Mouse (Mus musculus): ENCODE results near the gene Trim8.

DNA sequence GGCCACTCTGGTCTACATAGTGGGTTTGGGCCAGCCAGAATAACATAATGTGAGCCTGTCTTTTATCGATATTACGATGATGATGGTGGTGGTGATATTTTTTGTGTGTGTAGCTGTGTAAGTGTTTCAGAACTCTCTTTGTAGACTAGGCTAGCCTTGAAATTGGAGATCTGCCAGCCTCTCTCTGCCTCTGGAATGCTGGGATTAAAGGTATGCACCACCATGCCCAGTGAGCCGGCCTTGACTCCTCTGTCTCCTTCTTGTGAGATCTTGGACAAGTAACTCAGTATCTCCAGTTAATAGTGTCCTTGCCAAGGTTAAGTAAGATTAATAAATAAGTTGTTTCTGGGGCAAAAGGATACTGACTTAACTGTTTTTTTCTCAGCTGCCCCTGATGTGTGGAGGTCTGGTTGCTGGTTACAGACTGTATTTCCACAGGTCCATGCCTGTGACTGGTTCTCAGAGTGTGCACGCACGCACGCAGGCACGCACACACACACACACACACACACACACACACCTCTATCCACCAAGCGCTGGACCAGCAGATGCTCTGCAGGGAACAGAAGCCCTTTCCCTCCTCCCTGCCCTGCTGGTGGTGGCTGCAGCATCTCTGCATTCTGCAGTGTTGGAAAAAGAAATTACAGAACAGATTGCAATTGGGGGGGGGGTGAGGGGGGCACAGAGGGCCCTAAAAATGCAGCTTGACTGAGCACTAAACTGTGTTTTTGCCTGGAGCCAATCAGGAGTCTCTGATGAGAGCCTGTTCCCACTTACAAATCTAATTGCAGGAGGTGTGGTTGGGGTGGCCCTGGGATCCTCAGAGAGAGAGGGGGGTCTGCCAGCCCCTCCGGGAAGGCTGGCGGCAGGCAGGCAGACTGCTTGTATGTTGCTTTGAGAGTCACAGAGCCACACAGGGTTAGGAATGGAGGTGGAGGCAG is 24.5 kb downstream of the Trim8 start:
- no peak for TF ChIP-seq CTCF (IDR thresholded peaks at IDR 0.05; ENCODE audit: low read depth, low read length)
- no peak for TF ChIP-seq POLR2A (IDR thresholded peaks at IDR 0.05; ENCODE audit: insufficient read depth, low read length)
